Mouse (Mus musculus): ENCODE results near the gene Zfp3.

The Zfp3 gene

GRCm38 (mm10) chr11:70805641-70806175 lies 41.7 kb downstream of the Zfp3 start:
- in situ Hi-C loops (cut with MboI, MseI), result no loop called here

- in situ Hi-C loops (cut with MboI, MseI), result no loop called here
Observed at GRCm38 (mm10) chr11:70806697-70807096, 42.7 kb downstream of the Zfp3 start.

GRCm38 (mm10) chr11:70807630-70808029 lies 43.6 kb downstream of the Zfp3 start:
- in situ Hi-C loops (cut with MboI, MseI), result no loop called here

- in situ Hi-C loops (cut with MboI, MseI), result no loop called here
Observed at GRCm38 (mm10) chr11:70808101-70808500, 44.1 kb downstream of the Zfp3 start.

DNA sequence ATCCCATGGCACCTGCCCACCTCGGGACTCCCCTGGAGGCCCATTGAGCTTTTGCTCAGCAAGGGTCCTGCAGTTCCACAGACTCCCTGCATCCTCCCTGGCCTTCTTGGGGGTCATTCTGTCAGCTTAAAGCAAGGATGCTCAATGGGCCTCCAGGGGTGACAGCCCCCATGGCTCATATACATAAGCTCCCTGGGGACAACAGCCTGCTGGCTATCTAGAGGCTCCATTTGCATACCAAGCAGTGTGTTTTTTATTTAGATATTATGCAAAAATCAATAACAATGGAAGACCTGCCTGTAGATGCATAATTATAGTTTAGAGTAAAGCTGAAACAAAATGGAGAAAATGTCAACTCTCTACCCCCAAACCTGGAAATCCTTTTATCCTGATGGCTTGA lies 45.0 kb downstream of the Zfp3 start:
- in situ Hi-C loops (cut with MboI, MseI), result no loop called here

DNA sequence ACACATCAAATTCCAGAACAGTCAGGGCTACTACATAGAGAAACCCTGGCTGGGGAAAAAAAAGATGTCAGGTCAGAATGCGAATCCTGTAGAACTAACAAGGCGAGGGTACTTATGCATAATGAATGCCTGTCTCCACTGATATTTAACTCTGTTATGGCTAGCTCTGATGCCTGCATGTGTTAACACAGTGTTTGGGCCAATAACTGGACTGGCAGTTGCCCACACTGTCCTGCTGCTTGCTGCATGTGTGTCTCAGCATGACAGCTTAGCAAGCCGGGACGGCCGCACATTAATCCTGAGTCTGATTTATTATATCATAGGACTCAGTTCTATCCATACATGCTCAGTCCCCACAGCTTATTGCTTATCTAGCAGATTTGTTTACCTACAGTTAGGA lies 47.0 kb downstream of the Zfp3 start:
- in situ Hi-C loops (cut with MboI, MseI), result no loop called here

- in situ Hi-C loops (cut with MboI, MseI), result no loop called here
Observed at GRCm38 (mm10) chr11:70811471-70812240, 47.6 kb downstream of the Zfp3 start.

DNA sequence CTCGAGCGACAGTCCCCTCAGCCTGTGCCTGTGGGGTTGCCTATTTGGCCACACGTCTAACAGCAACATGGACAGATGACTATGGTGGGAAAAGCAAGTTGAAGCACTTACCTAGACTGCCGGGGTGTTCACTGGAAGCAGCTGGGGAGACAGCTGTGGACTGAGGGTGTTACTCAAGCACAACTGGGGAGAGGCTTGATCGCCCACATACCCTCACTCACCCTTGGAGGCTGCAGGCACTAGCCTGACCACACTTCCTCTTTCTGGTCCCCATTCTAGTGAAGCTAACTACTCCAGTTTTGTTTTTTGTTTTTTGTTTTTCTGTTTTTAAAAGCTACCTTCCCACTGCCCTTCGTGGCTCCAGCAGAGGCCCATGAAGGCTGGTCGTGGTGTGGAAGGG lies 48.4 kb downstream of the Zfp3 start, which contains the start of gene Scimp:
TSS of gene Scimp (minus strand) at position 222 of the 400 bp plus-strand sequence.
- in situ Hi-C loops (cut with MboI, MseI), result no loop called here

GRCm38 (mm10) chr11:70815071-70815470 lies 51.1 kb downstream of the Zfp3 start:
- in situ Hi-C loops (cut with MboI, MseI), result no loop called here

DNA sequence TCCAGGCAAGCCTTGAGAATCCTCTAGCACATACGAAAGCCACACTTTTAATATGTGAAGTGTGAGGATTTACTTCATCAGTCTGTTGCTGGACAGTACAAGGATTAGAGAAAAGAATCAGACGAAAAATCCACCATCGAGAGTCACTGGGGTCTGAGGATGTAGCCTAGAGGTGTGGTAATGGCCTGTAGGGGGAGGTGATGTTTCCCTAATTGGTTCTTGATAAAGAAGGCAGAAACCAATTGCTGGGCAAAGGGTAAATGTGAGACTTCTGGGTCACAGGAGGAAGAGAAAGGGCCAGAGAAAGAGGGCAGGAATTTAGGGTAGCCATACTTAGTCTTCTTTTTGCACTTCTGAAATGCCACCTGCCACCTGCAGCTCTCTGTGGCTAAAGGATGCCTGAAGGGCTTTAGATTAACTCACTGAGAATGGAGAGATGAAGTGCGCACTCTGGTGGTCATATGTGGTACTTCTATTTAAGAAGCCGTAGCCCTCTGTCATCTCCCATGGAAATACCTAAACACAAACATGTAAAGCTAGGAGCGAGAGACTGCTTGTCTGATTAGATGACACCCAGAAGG lies 51.6 kb downstream of the Zfp3 start:
- in situ Hi-C loops (cut with MboI, MseI), result no loop called here

DNA sequence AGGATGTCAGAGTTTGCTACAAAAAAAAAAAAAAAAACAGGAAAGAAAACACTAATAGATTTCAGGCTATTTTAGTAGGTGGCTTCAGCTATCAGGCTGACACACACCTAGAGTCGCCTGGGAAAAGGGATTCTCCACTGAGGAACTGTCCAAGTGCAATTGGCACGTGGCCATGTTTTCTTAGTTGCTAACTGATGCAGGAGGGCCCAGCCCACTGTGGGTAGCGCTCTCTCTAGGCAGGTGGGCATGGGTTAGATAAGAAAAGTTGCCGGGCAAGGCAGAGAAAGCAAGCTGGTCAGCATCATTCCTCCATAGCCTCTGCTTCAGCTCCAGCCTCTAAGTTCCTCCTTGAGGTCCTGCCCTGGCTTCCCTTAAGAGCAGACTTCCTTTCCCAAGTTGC lies 52.8 kb downstream of the Zfp3 start:
- in situ Hi-C loops (cut with MboI, MseI), result no loop called here

DNA sequence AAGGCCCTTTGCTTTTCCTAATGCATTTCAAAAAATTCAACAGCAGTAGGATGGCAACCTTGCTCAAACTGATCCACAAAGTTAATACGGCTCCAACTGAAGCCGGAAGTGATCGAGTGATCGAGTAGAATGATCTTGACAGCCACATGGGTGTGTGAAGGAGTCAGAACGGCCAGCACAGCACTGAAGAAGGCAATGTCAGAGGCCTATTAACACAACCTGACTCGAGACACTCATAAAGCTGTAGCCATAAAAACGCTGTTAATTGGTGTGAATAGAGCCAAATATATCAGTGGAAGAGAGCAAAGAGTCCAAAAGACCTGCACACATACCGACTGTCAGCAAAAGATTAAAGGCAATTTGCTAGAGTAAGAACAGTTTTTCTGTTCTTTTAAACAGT lies 56.1 kb downstream of the Zfp3 start:
- in situ Hi-C loops (cut with MboI, MseI), result loop anchor here (10.0 kb wide), 1 partner anchor 45 kb away; no protein-coding TSS in a partner anchor

DNA sequence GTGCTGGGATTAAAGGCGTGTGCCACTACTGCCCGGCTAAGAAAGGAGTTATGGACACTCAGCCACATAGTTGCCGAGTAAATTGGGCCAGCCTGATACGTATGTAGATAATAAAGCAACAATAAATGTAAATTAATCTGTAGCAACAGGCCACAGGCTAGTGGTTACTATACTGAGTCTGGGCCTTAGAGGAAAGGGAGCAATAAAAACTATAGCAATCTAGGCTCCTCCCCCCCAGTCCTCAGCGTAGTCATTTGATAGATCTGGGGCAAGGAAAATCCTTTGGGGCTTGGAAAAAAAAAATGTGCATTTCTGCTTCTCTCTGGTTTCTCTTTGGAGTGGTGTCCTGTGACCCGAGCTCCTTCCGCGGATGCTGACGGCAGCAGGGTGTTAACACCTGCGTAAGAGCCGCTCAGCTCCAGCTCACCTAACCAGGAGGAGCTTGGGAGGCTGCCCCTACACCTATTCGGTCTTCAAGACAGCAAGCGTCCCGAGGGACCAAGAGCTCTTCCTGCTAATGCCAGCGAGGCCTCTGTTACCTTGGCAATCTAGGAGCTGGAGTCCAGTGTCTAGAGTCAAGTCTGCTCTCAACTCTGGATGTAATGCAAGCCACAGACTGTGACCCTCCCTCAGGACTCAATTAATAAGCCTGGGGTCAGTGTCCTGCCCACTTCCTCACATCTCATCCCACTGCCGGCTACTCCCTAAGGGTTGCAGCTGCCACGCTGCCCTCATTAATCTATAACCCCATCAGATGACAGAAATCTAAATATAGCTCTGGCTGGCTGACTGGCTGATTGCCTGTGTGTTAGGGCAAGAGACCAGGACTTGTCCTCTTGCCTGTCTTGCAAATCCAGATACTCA lies 58.0 kb downstream of the Zfp3 start:
- in situ Hi-C loops (cut with MboI, MseI), result loop anchor here (10.0 kb wide), 1 partner anchor 47 kb away; no protein-coding TSS in a partner anchor

Data from T-helper 2 cell (primary cell).